Mouse (Mus musculus): ENCODE measurements around the gene Lrg1.

Gene Lrg1

DNA sequence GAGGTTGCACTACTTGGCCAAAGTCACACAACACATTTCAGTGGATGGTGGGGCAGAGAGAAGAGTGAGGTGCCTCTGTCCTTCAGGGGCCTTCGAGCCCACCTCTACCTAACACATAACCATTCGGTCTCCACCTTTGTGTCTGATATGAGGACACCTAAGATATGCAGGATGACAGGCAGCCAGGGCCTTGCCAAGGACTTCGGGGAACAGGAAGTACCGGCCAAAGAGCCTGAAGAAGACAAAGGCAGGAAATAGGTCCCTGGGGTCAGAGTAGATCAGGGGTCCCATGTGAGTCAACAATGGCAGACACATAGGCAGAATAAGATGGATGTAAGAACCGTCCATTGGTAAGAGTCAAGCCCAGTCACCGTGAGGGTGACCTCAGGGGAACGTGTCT is 14.8 kb upstream of the Lrg1 start:
- DNase-seq (ENCODE audit: low spot score in 2 of 2) = no peak

DNA sequence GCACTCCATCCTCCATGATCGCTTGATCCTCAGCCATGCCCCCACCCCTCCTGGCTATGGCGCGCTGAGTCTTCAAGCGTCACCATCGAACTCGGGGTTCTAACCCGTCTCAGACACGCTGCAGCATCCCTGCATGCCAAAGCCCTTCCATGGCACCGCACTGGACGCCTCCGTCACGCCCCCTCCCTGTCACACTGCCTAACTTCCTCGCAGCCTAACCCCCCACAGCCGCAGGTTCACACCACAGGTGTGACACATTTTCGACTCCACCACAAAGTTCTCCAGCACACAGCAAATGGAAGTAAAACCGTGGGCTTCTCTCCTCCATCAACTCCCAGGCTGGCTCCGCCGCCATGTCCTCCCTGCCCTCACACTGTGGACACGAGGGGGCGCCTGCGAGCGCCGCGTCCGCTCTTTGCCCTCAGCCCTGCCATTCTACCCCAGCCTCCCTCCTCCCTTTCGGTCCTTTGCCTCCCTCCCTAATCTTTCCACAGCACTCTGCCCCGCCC is 12.7 kb upstream of the Lrg1 start:
- peak; percentile 77 to 92 for DNase-seq (ENCODE audit: low spot score in 2 of 2)

DNA sequence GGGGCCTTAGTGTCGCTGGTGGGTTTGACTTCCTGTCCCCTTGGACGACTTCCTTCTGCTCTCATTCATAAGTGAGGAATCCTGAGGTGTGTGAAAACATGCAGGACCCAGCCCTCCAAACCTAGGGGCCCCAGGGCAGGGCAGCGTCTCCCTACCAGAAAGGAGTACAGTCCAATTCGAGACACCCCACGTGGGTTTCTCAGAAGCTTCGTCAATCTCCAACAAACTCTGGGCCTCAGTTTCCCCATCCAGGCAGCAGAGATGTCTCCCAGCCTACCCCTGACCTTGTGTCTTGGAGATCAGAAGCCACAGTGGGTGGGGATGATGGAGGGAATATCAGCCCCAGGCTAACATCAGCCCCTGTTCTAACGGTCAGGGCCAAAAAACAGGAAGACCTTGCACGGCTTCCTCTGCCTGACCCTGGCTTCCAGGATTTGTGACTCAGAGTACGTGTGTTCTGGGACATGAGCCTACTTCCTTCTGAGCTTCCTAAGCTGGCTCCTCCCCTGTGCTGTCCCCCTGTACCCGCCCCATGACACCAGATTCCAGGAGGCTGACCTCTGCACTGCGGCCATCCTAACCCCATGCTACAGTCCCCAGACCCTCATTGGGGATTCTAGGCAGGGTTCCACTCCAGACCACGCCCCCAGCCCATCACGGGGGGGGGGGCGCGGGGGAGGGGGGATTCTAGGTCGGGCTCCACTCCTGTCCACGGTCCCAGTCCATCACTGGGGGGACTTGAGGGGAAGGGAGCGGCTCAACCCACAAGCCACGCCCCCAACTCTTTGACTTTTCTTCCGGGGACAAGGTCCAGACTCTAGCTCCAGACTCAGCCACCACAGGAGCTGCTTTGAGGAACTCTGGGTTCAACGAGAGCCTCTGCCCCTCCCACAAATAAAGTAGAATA is 11.9 kb upstream of the Lrg1 start:
- DNase-seq (ENCODE audit: low spot score in 2 of 2) = no peak

DNA sequence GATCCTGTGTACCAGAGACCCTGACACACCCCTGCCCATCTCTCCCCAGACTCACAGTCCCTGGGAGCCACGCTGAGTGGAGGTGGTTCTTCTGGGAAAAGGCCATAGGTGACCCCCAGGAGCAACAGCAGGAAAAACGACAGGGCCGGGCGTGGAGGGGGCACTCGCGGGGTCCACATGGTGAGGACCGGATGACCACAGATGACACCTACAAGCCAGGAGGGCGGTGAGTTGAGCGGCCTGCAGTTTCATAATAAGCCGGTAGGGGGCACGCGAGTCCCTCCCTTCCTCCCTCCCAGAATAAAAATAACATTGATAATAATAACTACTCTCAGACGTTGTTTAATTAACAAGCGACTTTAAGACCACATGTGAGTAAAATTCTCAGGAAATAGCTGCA is 10.9 kb upstream of the Lrg1 start:
- peak; percentile 67 to 90 for DNase-seq (ENCODE audit: low spot score in 2 of 2)

DNA sequence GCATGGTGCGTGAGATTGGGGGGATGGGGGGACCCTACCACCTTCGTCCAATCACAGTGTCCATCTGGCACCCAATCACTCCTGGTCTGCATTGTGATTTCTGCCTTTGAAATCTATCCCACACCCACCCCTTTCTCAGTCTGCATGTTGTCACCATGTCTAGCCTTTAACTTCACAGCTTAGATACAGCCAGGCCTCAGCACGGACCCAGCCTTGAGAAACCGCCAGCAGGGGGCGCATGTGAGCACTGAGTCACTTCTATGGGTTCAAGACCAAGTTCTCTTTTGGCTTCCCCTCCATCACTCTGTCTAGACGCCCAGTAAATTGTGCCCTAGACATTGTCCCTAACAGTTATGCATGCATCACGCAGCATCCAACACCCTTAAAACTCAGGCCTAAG is 10.0 kb upstream of the Lrg1 start:
- DNase-seq (ENCODE audit: low spot score in 2 of 2) = peak; percentile 75 to 92

DNA sequence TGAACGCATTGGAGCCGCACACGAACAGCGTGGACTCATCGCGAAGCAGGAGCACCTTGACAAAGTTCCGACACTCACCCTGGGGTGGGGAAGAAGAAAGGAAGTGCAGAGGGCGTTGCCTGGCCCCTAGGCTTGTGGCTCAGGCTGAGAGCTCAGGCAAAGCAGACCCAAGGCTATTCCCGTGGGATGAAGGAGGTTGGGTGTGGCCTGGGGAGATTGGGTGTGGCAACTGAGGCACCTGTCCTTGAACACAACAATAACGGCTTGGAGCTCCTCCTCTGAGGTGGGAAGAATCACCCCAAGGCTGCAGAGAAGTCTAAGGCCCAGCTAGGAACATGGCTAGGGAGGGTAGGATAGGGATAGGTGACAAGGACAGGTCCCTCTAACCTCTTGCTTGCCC is 9.3 kb upstream of the Lrg1 start:
- no peak for DNase-seq (ENCODE audit: low spot score in 2 of 2)

DNA sequence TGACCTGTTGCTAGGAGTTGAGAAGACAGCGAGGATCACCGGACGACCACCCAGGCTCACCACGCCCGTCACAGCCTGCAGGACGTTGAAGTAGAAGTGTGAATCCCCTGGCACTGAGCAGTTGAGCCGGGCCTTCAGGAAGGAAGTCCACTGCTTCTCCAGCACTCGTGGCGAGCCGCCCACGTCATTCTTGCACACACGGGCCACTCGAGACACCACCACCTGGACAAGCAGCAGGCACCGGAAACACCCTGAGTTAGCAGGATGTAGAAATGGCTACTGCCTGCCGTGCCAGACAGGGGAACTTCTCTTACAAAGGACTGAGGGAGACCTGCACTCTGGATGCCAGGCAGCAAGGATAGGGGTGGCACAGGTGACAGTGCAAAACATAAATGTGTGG is 6.4 kb upstream of the Lrg1 start:
- no peak for DNase-seq (ENCODE audit: low spot score in 2 of 2)

DNA sequence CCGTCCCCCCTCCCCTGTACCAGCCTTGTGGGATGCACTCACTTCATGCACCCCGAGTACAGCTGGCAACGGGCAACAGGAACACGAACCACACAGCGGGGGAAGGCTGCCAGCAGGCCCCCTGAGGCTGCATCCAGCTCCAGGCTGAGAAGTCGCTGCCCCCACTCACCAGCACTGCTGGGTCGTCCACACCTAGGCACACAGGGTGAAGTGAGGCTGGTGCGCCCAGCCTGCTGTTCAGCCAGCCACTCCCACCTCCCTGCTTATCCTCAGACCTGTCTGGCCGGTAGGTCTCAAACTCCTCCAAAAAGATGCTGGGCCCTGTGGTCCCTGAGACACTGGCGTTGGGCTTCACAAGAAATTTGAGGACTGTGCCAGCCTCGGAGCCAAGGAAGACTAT is 4.4 kb upstream of the Lrg1 start:
- DNase-seq (ENCODE audit: low spot score in 2 of 2) = no peak

DNA sequence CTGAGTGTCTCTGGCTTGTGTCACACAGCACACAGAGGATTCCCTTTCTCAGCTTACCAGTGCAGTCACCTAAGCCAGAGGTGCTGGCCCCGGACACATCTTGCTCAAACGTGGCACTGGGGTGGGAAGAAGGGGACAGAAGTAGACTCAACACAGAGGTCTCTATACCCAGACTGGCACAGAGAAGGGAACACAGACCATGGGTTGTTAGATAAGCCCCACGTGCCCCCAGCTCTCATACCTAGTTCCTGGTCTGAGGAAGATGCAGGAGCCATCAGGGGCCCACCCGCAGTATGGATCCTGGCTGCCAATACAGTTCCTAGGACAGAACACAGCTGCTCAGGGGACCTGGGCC is 3.5 kb upstream of the Lrg1 start:
- no peak for DNase-seq (ENCODE audit: low spot score in 2 of 2)

DNA sequence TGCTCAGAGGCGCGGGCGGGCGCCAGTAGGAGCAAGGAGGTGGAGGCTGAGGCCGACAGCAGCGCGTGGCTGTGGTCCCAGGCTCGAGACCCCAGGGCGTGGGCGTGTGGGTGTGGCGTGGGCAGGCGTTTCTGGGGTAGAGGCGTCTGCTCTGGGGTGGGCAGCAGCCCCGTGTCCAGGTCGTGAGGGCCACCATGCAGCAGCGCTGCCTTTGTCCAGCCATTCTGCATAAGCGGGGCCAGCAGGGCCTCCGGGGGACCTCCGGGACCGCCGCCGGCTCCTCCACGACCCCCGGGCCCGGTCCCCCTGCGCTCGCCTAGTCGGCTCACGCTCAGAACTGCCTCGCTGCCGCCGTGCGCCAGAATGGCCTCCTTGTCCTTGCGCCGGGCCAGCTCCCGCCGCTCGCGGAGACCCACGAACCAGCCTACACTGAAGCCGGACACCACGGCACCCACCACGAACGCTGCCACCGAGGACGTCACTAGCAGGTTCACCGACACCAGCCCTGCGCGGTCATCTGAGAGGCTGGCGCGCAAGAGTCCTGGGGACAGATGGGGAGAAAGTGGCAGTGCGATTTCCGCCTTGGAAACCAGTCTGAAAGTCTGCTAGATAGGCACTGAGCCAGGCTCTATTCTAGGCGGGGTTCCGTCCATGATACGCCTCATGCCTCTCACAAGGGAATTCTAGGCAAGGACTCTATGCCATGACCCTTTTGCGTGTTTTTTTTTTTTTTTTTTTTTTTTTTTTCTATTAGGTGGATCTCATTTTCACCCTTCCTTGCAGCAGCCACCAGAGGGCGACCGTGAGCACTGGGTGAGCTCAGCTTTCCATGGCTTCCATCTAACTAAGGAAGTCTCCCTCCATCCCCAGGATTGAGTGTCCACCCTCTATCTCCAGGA is 2.8 kb upstream of the Lrg1 start:
- DNase-seq (ENCODE audit: low spot score in 2 of 2) = peak in 1 of 2 experiments; percentile 84

DNA sequence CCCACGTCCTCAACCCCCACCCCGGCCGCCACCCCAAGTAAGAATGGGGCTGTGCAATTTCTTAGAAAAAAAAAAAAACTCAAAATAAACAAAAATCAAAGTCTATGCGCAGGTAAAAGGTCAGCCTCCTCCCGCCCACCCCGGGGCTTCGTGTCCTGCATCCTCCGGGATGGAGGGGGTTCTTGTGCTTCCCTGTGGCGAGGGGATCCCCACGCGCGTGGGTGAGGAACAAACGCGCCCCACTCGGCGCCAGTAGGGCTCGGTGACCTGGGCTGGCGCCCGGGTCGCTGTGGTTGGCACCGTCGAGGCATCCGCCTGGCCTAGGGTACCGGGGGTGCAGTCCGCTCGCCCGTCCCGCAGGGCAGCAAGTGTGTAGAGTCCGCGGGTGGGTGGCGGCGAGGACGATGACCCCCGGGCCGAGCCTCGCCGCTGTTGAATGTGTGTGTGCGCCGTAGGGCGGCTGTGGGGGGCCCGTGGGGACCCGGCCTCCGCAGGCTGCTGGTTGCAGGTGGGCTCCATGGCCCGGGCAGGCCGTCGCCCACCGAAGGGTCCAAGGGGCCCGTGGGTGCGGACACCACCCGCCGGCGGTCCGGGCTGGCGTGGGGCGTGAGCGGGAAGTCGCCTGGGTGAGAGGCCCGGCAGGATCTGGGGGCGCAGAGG is 2.0 kb upstream of the Lrg1 start:
- DNase-seq (ENCODE audit: low spot score in 2 of 2) = no peak

DNA sequence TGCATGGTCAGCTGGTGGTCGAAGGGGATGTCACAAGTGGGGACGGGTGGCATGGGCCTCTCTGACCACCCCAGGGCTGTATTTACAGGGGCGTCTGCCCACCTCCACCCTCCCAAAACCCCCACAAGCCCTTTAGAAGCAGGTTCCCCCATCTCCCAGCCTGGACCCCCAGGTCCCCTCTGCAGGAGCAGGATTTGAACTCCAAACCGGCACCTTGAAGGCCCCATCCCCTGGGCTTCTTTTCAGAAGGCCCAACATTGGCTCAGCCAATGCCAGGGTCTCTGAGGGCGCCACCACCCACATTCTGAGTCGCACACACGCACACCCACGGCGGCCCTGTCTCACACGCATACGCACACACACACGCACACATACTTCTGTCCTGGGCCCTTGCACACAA is 1.4 kb upstream of the Lrg1 start:
- DNase-seq (ENCODE audit: low spot score in 2 of 2) = no peak

DNA sequence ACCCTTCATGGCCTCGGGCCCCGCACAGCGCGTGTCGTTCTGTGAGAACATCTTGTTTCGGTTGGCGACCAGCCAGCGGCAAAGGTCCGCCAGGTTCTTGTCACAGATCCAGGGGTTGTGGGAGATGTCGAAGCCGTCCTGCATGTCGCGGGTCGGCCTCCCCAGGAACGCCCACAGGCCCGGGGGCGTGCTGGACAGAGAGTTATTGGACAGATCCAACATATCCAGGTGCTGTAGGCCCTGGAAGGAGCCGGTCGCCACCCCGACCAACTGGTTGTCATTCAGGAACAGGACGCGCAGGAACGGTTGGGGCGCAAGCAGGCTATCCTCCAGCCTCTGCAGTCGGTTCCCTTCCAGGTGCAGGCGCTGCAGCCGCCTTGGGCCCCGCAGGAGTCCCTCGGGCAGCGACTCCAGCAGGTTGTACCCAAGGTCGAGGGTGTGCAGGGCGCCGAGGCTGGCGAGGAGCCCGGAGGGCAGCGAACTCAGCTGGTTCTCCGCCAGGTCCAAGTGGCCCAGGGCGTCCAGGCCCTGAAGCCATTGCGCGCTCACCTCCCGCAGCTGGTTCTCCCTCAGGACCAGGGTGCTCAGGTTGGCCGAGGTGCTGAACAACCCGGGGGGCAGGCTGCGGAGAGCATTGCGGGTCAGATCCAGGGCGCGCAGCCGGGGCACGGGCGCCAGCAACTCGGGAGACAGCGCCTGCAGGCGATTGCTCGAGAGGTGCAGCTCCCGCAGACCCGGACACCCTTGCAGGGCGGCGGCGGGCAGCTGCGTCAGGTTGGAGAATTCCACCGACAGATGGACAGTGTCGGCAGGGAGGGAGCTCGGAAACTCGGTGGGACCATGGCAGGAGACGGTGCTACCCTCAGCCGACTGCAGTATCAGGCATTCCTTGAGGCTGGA is 1.6 kb downstream of the Lrg1 start:
- no peak for DNase-seq (ENCODE audit: low spot score in 2 of 2)

DNA sequence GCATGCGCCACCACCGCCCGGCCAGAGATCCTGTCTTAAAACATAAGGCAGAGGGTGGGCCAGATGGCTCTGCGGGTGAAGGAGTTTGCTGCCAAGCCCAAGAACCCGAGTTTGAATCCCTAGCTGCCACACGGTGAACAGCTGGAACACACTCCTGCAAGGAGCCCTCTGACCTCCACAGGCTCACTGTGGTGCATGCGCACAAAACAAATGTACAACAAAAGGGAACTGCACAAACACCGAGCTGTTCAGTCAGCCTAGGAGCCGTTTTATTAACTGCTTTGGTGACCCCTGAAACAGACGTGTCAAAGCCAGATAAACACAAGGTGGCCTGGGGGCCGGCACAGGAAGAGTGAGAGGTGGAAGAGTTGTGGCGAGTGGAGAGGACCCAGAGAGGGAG is 2.4 kb downstream of the Lrg1 start:
- no peak for DNase-seq (ENCODE audit: low spot score in 2 of 2)

DNA sequence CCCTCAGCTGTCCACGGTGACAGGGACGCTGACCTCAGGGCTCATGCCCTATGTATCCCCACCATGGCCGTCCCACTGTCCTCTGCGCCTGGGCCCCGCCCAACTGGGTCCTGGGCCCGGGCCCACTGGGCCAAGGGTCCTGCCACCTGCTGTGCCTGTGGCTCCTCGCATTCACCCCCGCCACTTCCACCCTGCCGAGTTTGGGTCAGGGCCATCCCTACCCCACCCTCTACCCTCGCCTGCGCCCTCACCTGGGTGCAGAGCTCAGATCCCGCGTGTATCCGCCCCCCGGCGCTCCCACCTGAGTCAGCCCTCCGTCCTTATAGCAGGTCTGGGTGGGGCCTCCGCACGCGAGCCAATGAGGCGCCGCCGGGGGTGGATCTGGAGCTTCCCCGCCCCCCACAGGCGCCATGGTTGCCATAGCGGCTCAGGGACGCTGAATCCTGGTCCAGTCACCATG is 4.5 kb downstream of the Lrg1 start, which contains the start of gene Plin5:
Gene Plin5, minus strand, starts transcription at position 346 of the 460 bp plus-strand sequence.
- DNase-seq (ENCODE audit: low spot score in 2 of 2) = no peak

DNA sequence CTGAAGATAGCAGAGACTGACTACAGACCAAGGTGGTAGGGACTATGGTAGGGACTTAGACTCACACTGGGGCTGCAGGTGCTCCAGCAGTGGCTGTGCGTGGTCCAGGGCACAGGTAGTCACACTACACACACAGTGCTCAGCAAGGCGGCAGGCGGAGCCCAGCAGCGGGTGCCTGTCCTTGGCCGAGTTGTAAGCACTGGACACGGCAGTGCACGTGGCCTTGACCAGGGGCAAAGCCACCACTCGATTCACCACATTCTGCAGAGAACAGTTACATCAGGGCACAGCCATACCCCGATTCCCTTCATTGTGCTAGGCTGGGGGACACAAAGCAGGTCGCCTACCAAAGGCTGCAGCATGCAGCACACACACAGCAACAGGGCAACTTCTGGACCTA is 5.6 kb downstream of the Lrg1 start:
- no peak for DNase-seq (ENCODE audit: low spot score in 2 of 2)

DNA sequence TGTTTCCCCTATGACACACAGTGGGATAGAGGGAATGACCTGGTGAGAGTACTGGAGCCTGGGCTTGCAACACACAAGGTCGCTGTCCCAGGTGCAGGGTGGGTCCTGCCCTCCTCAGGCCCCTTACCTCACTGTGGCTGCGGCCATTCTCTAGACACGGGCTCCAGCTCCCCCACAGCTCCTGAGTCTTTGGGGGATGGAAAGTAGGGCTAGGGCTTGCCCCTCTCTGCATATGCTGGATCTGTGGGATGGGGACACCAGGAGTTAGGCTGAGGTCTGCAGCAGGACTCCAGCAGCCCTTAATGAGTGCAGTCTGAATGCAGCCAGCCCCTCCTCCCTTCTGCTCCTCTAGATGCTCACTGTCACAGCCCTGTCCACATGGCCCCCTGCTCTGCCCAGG is 9.1 kb downstream of the Lrg1 start:
- DNase-seq (ENCODE audit: low spot score in 2 of 2) = no peak

DNA sequence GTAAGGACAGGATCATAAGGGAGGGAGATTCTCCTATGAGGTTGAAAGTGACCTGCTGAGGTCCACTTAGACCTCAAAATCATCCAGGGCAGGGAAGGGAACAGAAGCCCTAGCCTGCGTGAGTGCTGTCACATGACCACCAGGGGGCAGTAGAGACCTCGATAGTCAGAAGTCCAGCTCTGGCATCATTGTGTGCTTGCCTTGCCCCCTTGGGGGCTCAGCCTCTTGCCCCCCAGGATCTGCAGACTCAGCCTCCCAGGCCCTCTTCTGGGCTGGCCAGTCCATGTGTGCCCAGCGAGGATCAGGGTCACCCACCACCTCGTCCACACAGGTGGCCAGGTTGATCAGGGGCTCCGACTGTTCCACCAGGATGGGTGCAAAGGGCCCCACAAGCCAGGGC is 9.9 kb downstream of the Lrg1 start:
- DNase-seq (ENCODE audit: low spot score in 2 of 2) = peak; percentile 67 to 88

DNA sequence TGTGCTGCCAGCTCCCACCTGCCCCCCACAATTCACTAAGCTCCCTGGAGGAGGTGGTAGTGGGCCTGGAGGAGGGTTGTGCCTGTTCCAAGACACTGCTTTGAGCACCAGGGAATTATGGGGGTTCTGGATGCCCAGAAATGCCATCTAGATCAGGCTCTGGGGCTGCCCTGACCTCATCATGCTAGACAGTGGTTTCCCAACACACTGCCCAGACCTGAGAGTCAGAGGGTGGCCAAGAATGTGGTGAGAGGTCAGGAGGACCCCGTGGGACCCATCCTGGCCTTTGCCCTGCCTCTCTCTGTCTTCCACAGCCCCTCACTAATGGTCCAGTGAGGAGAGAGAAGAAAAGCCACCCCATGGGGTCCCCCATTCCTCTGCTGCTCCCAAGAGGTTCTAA is 10.8 kb downstream of the Lrg1 start:
- no peak for DNase-seq (ENCODE audit: low spot score in 2 of 2)

DNA sequence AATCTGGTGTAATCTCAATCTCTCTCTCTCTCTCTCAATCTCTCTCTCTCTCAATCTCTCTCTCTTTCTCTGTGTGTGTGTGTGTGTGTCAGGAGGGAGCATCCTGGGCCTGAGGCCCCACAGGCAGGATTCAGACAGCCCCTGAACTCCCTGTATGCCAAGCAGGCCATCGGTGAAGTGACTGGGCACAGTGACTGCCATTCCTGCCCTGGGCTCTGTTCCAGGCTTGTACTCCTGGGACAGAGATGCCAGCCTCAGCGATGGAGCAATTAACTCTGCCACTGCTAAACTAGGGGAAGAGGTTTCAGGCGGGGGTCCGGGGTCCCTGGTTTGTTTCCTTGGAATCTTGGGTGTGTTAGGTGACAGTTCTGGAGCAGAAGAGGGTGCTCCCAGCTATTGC is 11.2 kb downstream of the Lrg1 start:
- DNase-seq (ENCODE audit: low spot score in 2 of 2) = no peak

All from spleen, postnatal 4 days (tissue).